Mouse (Mus musculus) liver, postnatal 0 days (tissue): Measurements from ENCODE around the gene Ostf1.

Experiments used
- CTCF ChIP-seq: sonication (generic); IDR thresholded peaks from 2 replicates; pipeline ENCODE4 v1.5.1; 2016; ENCODE audit warnings: antibody characterized with exemption, low read depth
- EP300 ChIP-seq: IDR thresholded peaks from 2 replicates; pipeline ENCODE4 v1.6.1; 2016; ENCODE audit warnings: antibody characterized with exemption, low read depth, mild to moderate bottlenecking

DNA sequence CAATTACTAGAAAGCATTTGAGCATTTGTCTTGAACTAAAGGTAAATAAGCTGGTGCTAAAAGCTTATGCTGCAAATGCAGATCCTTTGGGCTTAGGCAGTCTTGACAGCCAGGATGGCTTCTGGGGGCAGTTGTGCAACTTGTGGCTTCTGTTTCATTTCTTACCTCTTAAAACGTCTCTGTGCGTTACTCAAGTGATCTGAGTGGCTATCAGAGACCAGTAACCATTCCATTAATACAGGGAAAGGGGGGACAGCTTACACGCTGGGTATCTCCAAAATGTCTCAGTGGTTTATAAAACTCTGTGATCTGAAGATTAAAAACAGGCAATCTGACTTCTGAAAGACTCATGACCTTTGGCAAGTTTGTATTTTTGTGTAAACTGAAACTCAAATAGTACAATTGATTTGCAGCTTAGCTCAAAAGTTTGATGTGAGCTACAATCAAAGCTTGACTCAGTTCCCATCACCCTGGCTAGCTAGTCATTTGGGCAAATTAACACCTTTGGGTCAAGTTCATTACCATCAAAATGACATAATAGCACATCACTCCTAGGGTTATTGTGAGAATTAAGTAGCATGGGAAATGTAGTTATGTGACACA lies 62.7 kb downstream of the Ostf1 start:
- TF ChIP-seq CTCF (no peak), EP300 (no peak)
